Mouse (Mus musculus): ENCODE measurements at regions not wholly inside any gene's neighbourhood (a gene's known extent, or its start where the extent isn't known, plus 50 kb on each side); places are given as distances from the start of the nearest gene placed in this dataset.

GRCm38 (mm10) chr10:111842896-111843295 is 129.6 kb upstream of the Krr1 start:
- Histone ChIP-seq H3K9ac (ENCODE audit: insufficient read depth, low read depth) (no peak overlapping the region), H3K9me3 (replicated peaks; ENCODE audit: low read length) (no peaks in the 10 kb centered on the region), H3K27me3 (replicated peaks) (no peaks in the 10 kb centered on the region), H3K4me3 (replicated peaks in 1 of 3; ENCODE audit: low read depth in 2 of 3, low read length in 2 of 3, poor library complexity in 1 of 3) (no peak overlapping the region), H3K27ac (ENCODE audit: insufficient read depth, low read depth) (no peak overlapping the region), H3K4me2 (ENCODE audit: insufficient read depth, low read depth, poor library complexity, severe bottlenecking) (no peak overlapping the region), H3K4me1 (ENCODE audit: control insufficient read depth in 1 of 2, insufficient read depth in 2 of 2) (no peaks in the 10 kb centered on the region), H3K36me3 (replicated peaks in 1 of 2; ENCODE audit: control insufficient read depth in 1 of 2, insufficient read depth in 1 of 2, low read length in 1 of 2) (no peaks in the 10 kb centered on the region), H3K79me2 (replicated peaks; ENCODE audit: control insufficient read depth, extremely low read depth, insufficient read depth, poor library complexity, severe bottlenecking) (no peaks in the 10 kb centered on the region)
- in situ Hi-C loops (cut with MboI; ENCODE audit: low pct_ligation_motif_present, low pct_unique_long_range_greater_than_20kb, low sequenced_read_pairs) (no loop called here), dilution Hi-C loops (cut with MboI; ENCODE audit: extremely low pct_ligation_motif_present, extremely low pct_unique_long_range_greater_than_20kb, low sequenced_read_pairs) (no loop called here)
- TF ChIP-seq ZNF384 (IDR thresholded peaks at IDR 0.05; ENCODE audit: low read depth, low read length) (no peak), CTCF (conservative IDR thresholded peaks at IDR 0.05 in 1 of 2, IDR thresholded peaks at IDR 0.05 in 1 of 2; ENCODE audit: low read depth in 2 of 2, low read length in 2 of 2) (no peak), USF2 (conservative IDR thresholded peaks at IDR 0.05; ENCODE audit: low read depth, low read length) (no peak)
- DNase-seq (ENCODE audit: extremely low read depth), result no peak

GRCm38 (mm10) chr10:111843301-111843700 is 129.2 kb upstream of the Krr1 start:
- H3K9me3 ChIP-seq (replicated peaks; ENCODE audit: low read length), result no peaks in the 10 kb centered on the region
- H3K4me1 ChIP-seq (ENCODE audit: control insufficient read depth in 1 of 2, insufficient read depth in 2 of 2), result no peaks in the 10 kb centered on the region
- no peak for TF ChIP-seq MAZ (IDR thresholded peaks at IDR 0.05; ENCODE audit: low read depth, low read length)

GRCm38 (mm10) chr10:111844144-111844543 is 128.3 kb upstream of the Krr1 start:
- Histone ChIP-seq H3K79me2 (replicated peaks; ENCODE audit: control insufficient read depth, extremely low read depth, insufficient read depth, poor library complexity, severe bottlenecking) (no peaks in the 10 kb centered on the region), H3K36me3 (replicated peaks in 1 of 2; ENCODE audit: control insufficient read depth in 1 of 2, insufficient read depth in 1 of 2, low read length in 1 of 2) (no peaks in the 10 kb centered on the region), H3K9me3 (replicated peaks; ENCODE audit: low read length) (no peaks in the 10 kb centered on the region), H3K9ac (ENCODE audit: insufficient read depth, low read depth) (no peak overlapping the region), H3K27me3 (replicated peaks) (no peaks in the 10 kb centered on the region), H3K4me3 (replicated peaks in 1 of 3; ENCODE audit: low read depth in 2 of 3, low read length in 2 of 3, poor library complexity in 1 of 3) (no peak overlapping the region), H3K4me1 (ENCODE audit: control insufficient read depth in 1 of 2, insufficient read depth in 2 of 2) (no peaks in the 10 kb centered on the region), H3K27ac (ENCODE audit: insufficient read depth, low read depth) (no peak overlapping the region), H3K4me2 (ENCODE audit: insufficient read depth, low read depth, poor library complexity, severe bottlenecking) (no peak overlapping the region)
- dilution Hi-C loops (cut with MboI; ENCODE audit: extremely low pct_ligation_motif_present, extremely low pct_unique_long_range_greater_than_20kb, low sequenced_read_pairs) (no loop called here), in situ Hi-C loops (cut with MboI; ENCODE audit: low pct_ligation_motif_present, low pct_unique_long_range_greater_than_20kb, low sequenced_read_pairs) (no loop called here)
- TF ChIP-seq HCFC1 (IDR thresholded peaks at IDR 0.05; ENCODE audit: low read depth, low read length) (no peak), GABPA (IDR thresholded peaks at IDR 0.05; ENCODE audit: insufficient replicate concordance, low read depth, low read length) (no peak), ELF1 (IDR thresholded peaks at IDR 0.05; ENCODE audit: low read depth, low read length) (no peak), MXI1 (IDR thresholded peaks at IDR 0.05; ENCODE audit: low read depth, low read length) (no peak), ZMIZ1 (IDR thresholded peaks at IDR 0.05; ENCODE audit: low read depth, low read length) (no peak), E2F4 (IDR thresholded peaks at IDR 0.05; ENCODE audit: insufficient replicate concordance, low read depth, low read length) (no peak), NELFE (IDR thresholded peaks at IDR 0.05; ENCODE audit: low read depth, low read length) (no peak), TCF12 (IDR thresholded peaks at IDR 0.05; ENCODE audit: low read depth, low read length) (no peak), TBP (conservative IDR thresholded peaks at IDR 0.05; ENCODE audit: low read depth, low read length) (no peak), SMC3 (IDR thresholded peaks at IDR 0.05; ENCODE audit: low read depth, low read length) (no peak), EP300 (IDR thresholded peaks at IDR 0.05; ENCODE audit: low read length) (no peak)
- DNase-seq (ENCODE audit: extremely low read depth), result no peak

More at GRCm38 (mm10) chr10:111843301-111843700, 129.2 kb upstream of the Krr1 start:
- Histone ChIP-seq H3K4me2 (ENCODE audit: insufficient read depth, low read depth, poor library complexity, severe bottlenecking) (no peak overlapping the region), H3K36me3 (replicated peaks in 1 of 2; ENCODE audit: control insufficient read depth in 1 of 2, insufficient read depth in 1 of 2, low read length in 1 of 2) (no peaks in the 10 kb centered on the region), H3K79me2 (replicated peaks; ENCODE audit: control insufficient read depth, extremely low read depth, insufficient read depth, poor library complexity, severe bottlenecking) (no peaks in the 10 kb centered on the region), H3K27ac (ENCODE audit: insufficient read depth, low read depth) (no peak overlapping the region), H3K27me3 (replicated peaks) (no peaks in the 10 kb centered on the region), H3K4me3 (replicated peaks in 1 of 3; ENCODE audit: low read depth in 2 of 3, low read length in 2 of 3, poor library complexity in 1 of 3) (no peak overlapping the region), H3K9ac (ENCODE audit: insufficient read depth, low read depth) (no peak overlapping the region)
- in situ Hi-C loops (cut with MboI; ENCODE audit: low pct_ligation_motif_present, low pct_unique_long_range_greater_than_20kb, low sequenced_read_pairs), result no loop called here
- no peak for DNase-seq (ENCODE audit: extremely low read depth)
- dilution Hi-C loops (cut with MboI; ENCODE audit: extremely low pct_ligation_motif_present, extremely low pct_unique_long_range_greater_than_20kb, low sequenced_read_pairs), result no loop called here
